Mouse (Mus musculus) forebrain, postnatal 0 days (tissue): Measurements from ENCODE around the gene Chrna7. TPM values are rescaled to one million over a fixed set of nuclear protein-coding genes. Genes with fewer than 3 reads are reported as not detected.

ENCODE experiments used
- ATAC-seq: fragments of 200-750 bp; cut with Nextera tagmentation; 2 replicates; pipeline ENCODE4 v1.8.0; 2017; ENCODE audit warnings: mild to moderate bottlenecking, moderate library complexity
- DNase-seq: peaks from one replicate; pipeline ENCODE4 v3.0.0-alpha.2; 2015
- H3K27ac ChIP-seq: fragments of 300-500 bp; sonication (generic); 2 replicates; pipeline ENCODE4 v1.5.1; 2014; ENCODE audit warnings: low read depth, mild to moderate bottlenecking, antibody characterized with exemption, low read length, moderate library complexity, mixed read lengths
- H3K27me3 ChIP-seq: fragments of 300-500 bp; sonication (generic); 2 replicates; pipeline ENCODE4 v1.6.1; 2014; ENCODE audit warnings: mild to moderate bottlenecking, low read length, mixed read lengths; ENCODE audit not compliant: insufficient read depth
- H3K36me3 ChIP-seq: fragments of 300-500 bp; sonication (generic); 2 replicates; pipeline ENCODE4 v1.6.1; 2014; ENCODE audit warnings: mild to moderate bottlenecking, moderate library complexity; ENCODE audit not compliant: insufficient read depth
- H3K4me1 ChIP-seq: fragments of 300-500 bp; sonication (generic); 2 replicates; pipeline ENCODE4 v1.6.1; 2014; ENCODE audit warnings: antibody characterized with exemption; ENCODE audit not compliant: insufficient read depth
- H3K4me2 ChIP-seq: fragments of 300-500 bp; sonication (generic); 2 replicates; pipeline ENCODE4 v1.6.1; 2014; ENCODE audit warnings: low read depth, mild to moderate bottlenecking, moderate library complexity
- H3K4me3 ChIP-seq: fragments of 300-500 bp; sonication (generic); 2 replicates; pipeline ENCODE4 v1.5.1; 2014; ENCODE audit warnings: low read depth, low read length, mixed read lengths
- H3K9ac ChIP-seq: fragments of 300-500 bp; sonication (generic); 2 replicates; pipeline ENCODE4 v1.6.1; 2014; ENCODE audit warnings: mild to moderate bottlenecking
- H3K9me3 ChIP-seq: fragments of 300-500 bp; sonication (generic); 2 replicates; pipeline ENCODE4 v1.6.1; 2016; ENCODE audit warnings: low read length
- CTCF ChIP-seq: sonication (generic); IDR thresholded peaks from 2 replicates; pipeline ENCODE4 v1.5.1; 2016; ENCODE audit warnings: antibody characterized with exemption, control low read depth, low read depth
- WGBS: fragments of 180-500 bp; shearing (Covaris S2); extraction: QIAGEN DNeasy Blood & Tissue Kit; methylation state at CpG from one replicate; pipeline ENCODE4 v1.1.7; 2014; 5-methylcytosine and 5-hydroxymethylcytosine counted together
- polyA plus RNA-seq: library from polyadenylated mRNA; unstranded; fragments of >200 nt; fragmentation: Nextera tagmentation; extraction: Ambion mirVana; gene quantifications from 2 replicates; pipeline ENCODE4 v1.2.1, GENCODE M21; 2015
- total RNA-seq: library from RNA; depleted of rRNA; stranded (reverse); fragments of >200 nt; gene quantifications from 2 replicates; pipeline ENCODE4 v1.2.3, GENCODE M21; 2014

The Chrna7 gene
- total and polyA plus RNA-seq, 2 experiments from 2014 or later: 6.5 to 22.3 TPM

DNA sequence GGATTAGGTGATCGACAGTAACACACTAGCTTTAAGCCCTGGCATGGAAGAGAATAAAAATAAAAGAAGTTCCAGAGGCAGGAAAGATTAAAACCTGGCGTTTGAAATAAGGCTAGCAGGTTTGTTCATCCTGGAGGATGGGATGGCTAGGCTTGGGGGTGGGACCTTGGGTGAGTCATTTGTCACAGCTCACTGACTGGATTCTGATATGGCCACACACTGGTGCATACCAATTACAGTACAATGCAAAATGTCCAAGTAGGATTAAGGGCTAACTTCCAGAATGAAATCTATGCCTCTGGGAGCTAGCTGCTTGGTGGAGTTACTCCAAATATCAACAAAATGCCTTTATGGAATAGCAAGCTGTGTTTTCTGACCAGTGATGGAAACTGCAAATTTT, 16.8 kb downstream of the Chrna7 start:
- DNase-seq (no peak), ATAC-seq (no peak)
- Histone ChIP-seq H3K4me1 (no peaks in the 10 kb centered on the region), H3K27ac (no peak overlapping the region), H3K36me3 (no peaks in the 10 kb centered on the region), H3K4me2 (no peak overlapping the region), H3K27me3 (no peaks in the 10 kb centered on the region), H3K4me3 (no peak overlapping the region), H3K9me3 (no peaks in the 10 kb centered on the region), H3K9ac (no peak overlapping the region)
- no peak for TF ChIP-seq CTCF
- 72% methylated on average over 2 of the region's 2 CpGs for WGBS

DNA sequence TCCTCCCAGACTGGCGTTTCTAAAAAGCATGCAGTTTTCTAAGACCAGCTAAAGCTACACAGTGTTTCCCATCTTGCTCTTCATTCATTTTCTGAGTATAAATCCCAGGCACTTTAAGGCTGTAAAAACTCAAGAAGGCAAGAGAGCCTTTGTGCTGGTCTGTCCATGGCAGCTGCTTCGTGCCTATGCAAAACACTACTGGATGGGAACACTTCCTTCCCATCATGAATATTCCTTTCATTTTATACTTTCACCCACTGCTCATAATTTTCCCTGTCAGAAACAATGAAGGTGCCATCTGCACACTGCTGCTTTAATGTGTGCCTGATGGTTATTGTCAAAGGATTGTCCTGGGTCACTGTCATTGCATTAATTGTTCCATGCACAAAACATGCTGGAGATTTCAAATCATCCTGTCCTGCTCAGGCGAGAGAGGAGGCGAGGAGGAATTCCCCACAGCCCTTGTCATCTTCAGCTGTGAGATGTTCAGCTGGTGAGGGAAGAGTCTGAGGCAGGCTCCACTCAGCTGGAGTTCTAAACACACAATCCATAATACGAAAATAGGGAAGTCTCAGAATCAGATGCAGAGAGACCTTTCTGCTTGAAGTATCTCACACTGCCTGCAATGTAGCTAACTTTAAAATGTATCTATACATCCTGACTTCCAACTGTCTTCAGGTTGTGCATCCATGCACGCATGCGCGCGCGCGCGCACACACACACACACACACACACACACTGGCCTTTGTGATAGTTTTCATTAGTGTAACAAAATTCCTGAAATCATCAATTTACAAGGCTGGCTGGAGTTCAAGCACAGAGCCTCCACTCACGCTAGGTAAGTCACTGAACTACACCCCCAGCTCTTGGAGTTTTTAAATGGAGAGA, 22.5 kb downstream of the Chrna7 start:
- H3K4me1 ChIP-seq: no peaks in the 10 kb centered on the region
- H3K9ac ChIP-seq: no peak overlapping the region
- WGBS: 73% methylated on average over 13 of the region's 13 CpGs
- no peak overlapping the region for H3K4me2 ChIP-seq
- H3K36me3 ChIP-seq: no peaks in the 10 kb centered on the region
- no peak overlapping the region for H3K4me3 ChIP-seq
- DNase-seq (no peak), ATAC-seq (peak; percentile 78)
- peak overlapping the region; percentile 36; the same call in 1 of the 2 replicates for H3K27ac ChIP-seq
- H3K27me3 ChIP-seq: no peaks in the 10 kb centered on the region
- TF ChIP-seq CTCF: no peak
- H3K9me3 ChIP-seq: no peaks in the 10 kb centered on the region

DNA sequence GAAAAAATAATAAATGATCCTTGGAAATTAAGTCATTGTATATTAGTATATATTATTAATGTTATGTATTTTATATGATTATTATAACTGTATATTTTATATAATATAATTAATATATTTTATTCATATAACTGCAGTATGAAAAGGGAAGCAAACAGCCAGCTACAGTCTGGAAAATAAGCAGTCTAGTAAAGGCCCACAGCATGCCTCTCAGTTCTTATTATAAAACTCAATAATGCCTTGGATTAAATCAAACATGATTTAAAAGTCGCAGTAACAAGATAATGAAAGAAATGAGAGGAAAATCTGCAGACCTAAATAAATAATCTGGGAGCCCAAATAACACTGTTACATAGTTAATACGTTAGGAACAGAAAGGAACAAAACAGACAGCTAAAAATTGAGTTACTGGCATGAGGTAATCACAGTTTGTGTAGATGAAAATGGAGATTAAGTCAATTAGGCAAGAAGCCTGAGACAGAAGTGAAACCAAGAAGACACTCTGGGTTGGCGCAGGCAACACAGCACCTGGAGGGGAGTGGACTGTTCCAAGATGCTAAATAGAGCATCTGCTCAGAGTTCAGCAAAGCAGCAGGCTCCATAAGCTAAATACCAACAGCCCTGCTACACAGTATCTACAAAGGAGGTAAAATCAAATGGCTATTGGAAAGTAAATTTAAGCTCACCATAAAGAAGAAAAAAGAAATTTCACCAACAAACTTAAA, 42.1 kb downstream of the Chrna7 start:
- H3K27me3 ChIP-seq: no peaks in the 10 kb centered on the region
- H3K9me3 ChIP-seq: no peaks in the 10 kb centered on the region
- H3K4me1 ChIP-seq: no peaks in the 10 kb centered on the region
- no peak overlapping the region for H3K4me2 ChIP-seq
- H3K36me3 ChIP-seq: no peaks in the 10 kb centered on the region
- ATAC-seq (peak; percentile 91), DNase-seq (peak; percentile 78)
- no peak for TF ChIP-seq CTCF
- WGBS: 35% methylated on average over 3 of the region's 3 CpGs
- no peak overlapping the region for H3K27ac ChIP-seq
- H3K9ac ChIP-seq: no peak overlapping the region
- H3K4me3 ChIP-seq: no peak overlapping the region

GRCm38 (mm10) chr7:63164617-63165016, 47.8 kb downstream of the Chrna7 start:
- Histone ChIP-seq H3K36me3 (no peaks in the 10 kb centered on the region), H3K9me3 (no peaks in the 10 kb centered on the region), H3K27ac (no peak overlapping the region), H3K9ac (no peak overlapping the region), H3K4me2 (no peak overlapping the region), H3K27me3 (no peaks in the 10 kb centered on the region), H3K4me1 (no peaks in the 10 kb centered on the region), H3K4me3 (no peak overlapping the region)
- no peak for TF ChIP-seq CTCF
- peak; percentile 76 for ATAC-seq
- DNase-seq: peak; percentile 51
- 63% methylated on average over 3 of the region's 3 CpGs for WGBS

DNA sequence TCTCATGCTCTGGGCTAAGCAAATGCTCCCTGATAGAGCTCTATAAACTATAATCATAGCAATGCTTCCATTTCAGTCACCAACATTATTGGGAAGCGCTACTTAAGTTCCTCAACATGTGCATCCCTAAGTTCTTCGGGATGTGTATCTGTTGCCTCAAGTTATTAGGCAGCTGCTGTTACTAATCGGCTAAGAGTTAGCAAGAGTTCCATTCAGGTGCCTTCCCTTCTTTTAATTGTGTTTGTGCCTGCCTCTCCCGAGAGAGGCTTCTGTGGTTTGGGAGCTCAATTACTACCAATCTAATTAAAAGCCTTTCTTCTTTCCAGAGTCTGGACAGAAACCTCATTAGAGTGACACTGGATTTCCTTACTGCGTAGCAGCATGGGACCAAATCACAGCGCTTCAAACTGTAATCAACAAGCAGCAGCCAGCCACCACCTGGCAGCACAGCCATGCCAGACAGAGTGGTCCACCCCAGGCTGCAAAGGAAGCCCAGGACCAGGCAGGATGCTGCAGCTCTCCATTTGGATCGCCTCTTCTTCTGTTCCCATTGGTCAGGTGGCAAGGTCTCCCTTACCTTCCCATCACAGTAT, 50.0 kb downstream of the Chrna7 start:
- TF ChIP-seq CTCF: no peak
- no peak overlapping the region for H3K9ac ChIP-seq
- no peaks in the 10 kb centered on the region for H3K27me3 ChIP-seq
- 15% methylated on average over 7 of the region's 7 CpGs for WGBS
- H3K27ac ChIP-seq: no peak overlapping the region
- DNase-seq (peak; percentile 33), ATAC-seq (peak; percentile 78)
- no peak overlapping the region for H3K4me2 ChIP-seq
- H3K4me1 ChIP-seq: no peaks in the 10 kb centered on the region
- H3K4me3 ChIP-seq: no peak overlapping the region
- H3K9me3 ChIP-seq: no peaks in the 10 kb centered on the region
- no peaks in the 10 kb centered on the region for H3K36me3 ChIP-seq

GRCm38 (mm10) chr7:63153239-63153638, 59.1 kb downstream of the Chrna7 start:
- DNase-seq: no peak
- H3K4me1 ChIP-seq: no peaks in the 10 kb centered on the region
- H3K9me3 ChIP-seq: no peaks in the 10 kb centered on the region
- no peak overlapping the region for H3K9ac ChIP-seq
- H3K4me3 ChIP-seq: no peak overlapping the region
- H3K4me2 ChIP-seq: no peak overlapping the region
- WGBS: 59% methylated on average over 1 of the region's 1 CpGs
- ATAC-seq: no peak
- no peaks in the 10 kb centered on the region for H3K36me3 ChIP-seq
- H3K27ac ChIP-seq: 0 out of 2 replicates have a peak overlapping the region, but pooled peaks have one; percentile 29
- TF ChIP-seq CTCF: no peak
- H3K27me3 ChIP-seq: no peaks in the 10 kb centered on the region
